Mouse (Mus musculus) ES-CJ7 (cell line): ENCODE measurements around the gene Olfr1449.
"Not testable (repeated sequence)": the region's sequence is repeated elsewhere in the genome, so short reads cannot be mapped to it uniquely, and the experiment has no call there.

Experiments used
- DNase-seq: peaks from one replicate; pipeline ENCODE4 v3.0.0; 2011; ENCODE audit warnings: low read depth, low spot score

The Olfr1449 gene

GRCm38 (mm10) chr19:12930540-12930939, at the start of gene Olfr1449:
Gene Olfr1449, plus strand, starts transcription at chr19:12930840.
- DNase-seq, result no peak

- DNase-seq, result no peak
Measured at GRCm38 (mm10) chr19:12883555-12883954, 47.1 kb upstream of the Olfr1449 start, which contains the start of gene Olfr1445. Gene Olfr1445, plus strand, starts transcription at chr19:12883855.

GRCm38 (mm10) chr19:12893424-12893823, 37.2 kb upstream of the Olfr1449 start, which contains the start of gene Olfr1446:
Gene Olfr1446, minus strand, starts transcription at chr19:12893524.
- DNase-seq, result no peak

- DNase-seq, result no peak
Measured at GRCm38 (mm10) chr19:12903643-12904042, 27.0 kb upstream of the Olfr1449 start, which contains the start of gene Olfr1447. Gene Olfr1447, minus strand, starts transcription at chr19:12903743.

- DNase-seq, result no peak
Measured at GRCm38 (mm10) chr19:12924319-12924718, 6.3 kb upstream of the Olfr1449 start, which contains the start of gene Olfr1448. Gene Olfr1448, minus strand, starts transcription at chr19:12924419.

- DNase-seq, result no peak
Measured at GRCm38 (mm10) chr19:12949958-12950357, 19.3 kb downstream of the Olfr1449 start, which contains the start of gene Olfr1450. Gene Olfr1450, plus strand, starts transcription at chr19:12950258.

- not testable (repeated sequence) for DNase-seq
Measured at GRCm38 (mm10) chr19:12970082-12970481, 39.4 kb downstream of the Olfr1449 start.
